Mouse (Mus musculus) neural tube, embryonic 12.5 days (tissue): ENCODE results near the gene Tceal5. TPM values are rescaled to one million over a fixed set of nuclear protein-coding genes. Genes with fewer than 3 reads are reported as not detected.

ENCODE experiments used
- ATAC-seq: fragments of 200-750 bp; cut with Nextera tagmentation; 2 replicates; pipeline ENCODE4 v1.8.0; 2017; ENCODE audit warnings: low read depth, mild to moderate bottlenecking, moderate TSS enrichment, moderate library complexity; ENCODE audit not compliant: low FRiP score
- H3K27ac ChIP-seq: fragments of 300-500 bp; sonication (generic); 2 replicates; pipeline ENCODE4 v1.5.1; 2016
- H3K27me3 ChIP-seq: fragments of 300-500 bp; sonication (generic); replicated peaks from 2 replicates; pipeline ENCODE4 v1.6.1; 2016; ENCODE audit warnings: mild to moderate bottlenecking
- H3K36me3 ChIP-seq: fragments of 300-500 bp; sonication (generic); 2 replicates; pipeline ENCODE4 v1.6.1; 2016; ENCODE audit warnings: mild to moderate bottlenecking
- H3K4me1 ChIP-seq: fragments of 300-500 bp; sonication (generic); 2 replicates; pipeline ENCODE4 v1.6.1; 2016
- H3K4me2 ChIP-seq: fragments of 300-500 bp; sonication (generic); replicated peaks from 2 replicates; pipeline ENCODE4 v1.6.1; 2016; ENCODE audit warnings: mild to moderate bottlenecking
- H3K4me3 ChIP-seq: fragments of 300-500 bp; sonication (generic); 2 replicates; pipeline ENCODE4 v1.5.1; 2016
- H3K9ac ChIP-seq: fragments of 300-500 bp; sonication (generic); 2 replicates; pipeline ENCODE4 v1.6.1; 2016; ENCODE audit warnings: mild to moderate bottlenecking
- H3K9me3 ChIP-seq: fragments of 300-500 bp; sonication (generic); 2 replicates; pipeline ENCODE4 v1.6.1; 2016; ENCODE audit warnings: mild to moderate bottlenecking
- WGBS: fragments of 180-500 bp; shearing (Covaris S2); methylation state at CpG from one replicate; pipeline ENCODE4 v1.1.7; 2016; 5-methylcytosine and 5-hydroxymethylcytosine counted together
- polyA plus RNA-seq: library from polyadenylated mRNA; unstranded; fragments of >200 nt; fragmentation: Nextera tagmentation; extraction: Ambion mirVana; gene quantifications from 2 replicates; pipeline ENCODE4 v1.2.1, GENCODE M21; 2016

The Tceal5 gene
- polyA plus RNA-seq: 11.6 and 15.3 TPM in 2 replicates

- Histone ChIP-seq H3K9ac (peak within 1 kb of the TSS; percentile 38; the same call in 1 of the 2 replicates), H3K27ac (no peak within 1 kb of the TSS), H3K36me3 (no peaks in the 10 kb centered on the region), H3K9me3 (no peaks in the 10 kb centered on the region), H3K27me3 (no peaks in the 10 kb centered on the region), H3K4me3 (peak within 1 kb of the TSS; percentile 39), H3K4me2 (peak within 1 kb of the TSS; percentile 58), H3K4me1 (no peaks in the 10 kb centered on the region)
- WGBS: 15% methylated on average over 9 of the region's 9 CpGs
- ATAC-seq: peak; percentile 89
Observed at GRCm38 (mm10) chrX:136203664-136204066, at the start of gene Tceal5. TSS of gene Tceal5 (minus strand) at chrX:136203876.

GRCm38 (mm10) chrX:136252023-136252729 lies 48.5 kb upstream of the Tceal5 start:
- Histone ChIP-seq H3K4me2 (no peak overlapping the region), H3K27ac (no peak overlapping the region), H3K9ac (no peak overlapping the region), H3K27me3 (no peaks in the 10 kb centered on the region), H3K4me1 (no peaks in the 10 kb centered on the region), H3K4me3 (no peak overlapping the region), H3K36me3 (no peaks in the 10 kb centered on the region; the same call in 1 of the 2 replicates), H3K9me3 (no peaks in the 10 kb centered on the region)
- no peak for ATAC-seq
- WGBS: 63% methylated on average over 6 of the region's 6 CpGs

- no peaks in the 10 kb centered on the region for H3K27me3 ChIP-seq
- H3K36me3 ChIP-seq: no peaks in the 10 kb centered on the region; the same call in 1 of the 2 replicates
- no peak for ATAC-seq
- H3K4me2 ChIP-seq: no peak overlapping the region
- no peaks in the 10 kb centered on the region; the same call in 1 of the 2 replicates for H3K4me1 ChIP-seq
- no peaks in the 10 kb centered on the region for H3K9me3 ChIP-seq
- 84% methylated on average over 7 of the region's 7 CpGs for WGBS
- H3K27ac ChIP-seq: no peak overlapping the region
- no peak overlapping the region for H3K4me3 ChIP-seq
- no peak overlapping the region for H3K9ac ChIP-seq
Observed at GRCm38 (mm10) chrX:136249671-136250070, 46.0 kb upstream of the Tceal5 start.

GRCm38 (mm10) chrX:136248811-136249210 lies 45.1 kb upstream of the Tceal5 start:
- no peaks in the 10 kb centered on the region for H3K9me3 ChIP-seq
- no peaks in the 10 kb centered on the region; the same call in 1 of the 2 replicates for H3K36me3 ChIP-seq
- H3K27me3 ChIP-seq: no peaks in the 10 kb centered on the region
- H3K9ac ChIP-seq: no peak overlapping the region
- no peak overlapping the region for H3K4me3 ChIP-seq
- no peak overlapping the region for H3K27ac ChIP-seq
- 82% methylated on average over 6 of the region's 6 CpGs for WGBS
- H3K4me1 ChIP-seq: no peaks in the 10 kb centered on the region; the same call in 1 of the 2 replicates
- ATAC-seq: no peak
- no peak overlapping the region for H3K4me2 ChIP-seq

- 26% methylated on average over 14 of the region's 15 CpGs for WGBS
- Histone ChIP-seq H3K4me3 (peak overlapping the region; percentile 55), H3K4me1 (no peaks in the 10 kb centered on the region; the same call in 1 of the 2 replicates), H3K9me3 (no peaks in the 10 kb centered on the region), H3K4me2 (peak overlapping the region; percentile 56), H3K36me3 (no peaks in the 10 kb centered on the region; the same call in 1 of the 2 replicates), H3K27ac (0 out of 2 replicates have a peak overlapping the region, but pooled peaks have one; percentile 12), H3K27me3 (no peaks in the 10 kb centered on the region), H3K9ac (peak overlapping the region; percentile 60)
- peak; percentile 79 for ATAC-seq
Observed at GRCm38 (mm10) chrX:136245521-136246071, 41.9 kb upstream of the Tceal5 start.

- H3K36me3 ChIP-seq: no peaks in the 10 kb centered on the region; the same call in 1 of the 2 replicates
- H3K9me3 ChIP-seq: no peaks in the 10 kb centered on the region
- no peaks in the 10 kb centered on the region for H3K27me3 ChIP-seq
- 0 out of 2 replicates have a peak within 1 kb of the TSS, but pooled peaks have one; percentile 12 for H3K27ac ChIP-seq
- peak within 1 kb of the TSS; percentile 56 for H3K4me2 ChIP-seq
- 34% methylated on average over 20 of the region's 20 CpGs for WGBS
- H3K9ac ChIP-seq: peak within 1 kb of the TSS; percentile 60
- H3K4me3 ChIP-seq: peak within 1 kb of the TSS; percentile 55
- no peaks in the 10 kb centered on the region; the same call in 1 of the 2 replicates for H3K4me1 ChIP-seq
- ATAC-seq: peak; percentile 95
Observed at GRCm38 (mm10) chrX:136244574-136245229, 41.0 kb upstream of the Tceal5 start, which contains the start of gene Tceal9. TSS of gene Tceal9 (plus strand) at chrX:136245079.

- WGBS: 90% methylated on average over 2 of the region's 2 CpGs
- no peak for ATAC-seq
- Histone ChIP-seq H3K27ac (no peak overlapping the region), H3K4me2 (no peak overlapping the region), H3K27me3 (no peaks in the 10 kb centered on the region), H3K9me3 (no peaks in the 10 kb centered on the region), H3K4me3 (no peak overlapping the region), H3K4me1 (no peaks in the 10 kb centered on the region; the same call in 1 of the 2 replicates), H3K36me3 (no peaks in the 10 kb centered on the region; the same call in 1 of the 2 replicates), H3K9ac (no peak overlapping the region)
Observed at GRCm38 (mm10) chrX:136243181-136243580, 39.5 kb upstream of the Tceal5 start.

GRCm38 (mm10) chrX:136238118-136238517 lies 34.4 kb upstream of the Tceal5 start:
- H3K4me2 ChIP-seq: no peak overlapping the region
- H3K27me3 ChIP-seq: no peaks in the 10 kb centered on the region
- no peaks in the 10 kb centered on the region for H3K9me3 ChIP-seq
- H3K36me3 ChIP-seq: no peaks in the 10 kb centered on the region
- no peaks in the 10 kb centered on the region for H3K4me1 ChIP-seq
- ATAC-seq: no peak
- no peak overlapping the region for H3K4me3 ChIP-seq
- H3K9ac ChIP-seq: no peak overlapping the region
- H3K27ac ChIP-seq: no peak overlapping the region
- WGBS: 37% methylated on average over 3 of the region's 3 CpGs

- no peaks in the 10 kb centered on the region for H3K36me3 ChIP-seq
- H3K4me3 ChIP-seq: no peak overlapping the region
- H3K27ac ChIP-seq: no peak overlapping the region
- no peaks in the 10 kb centered on the region for H3K9me3 ChIP-seq
- no peaks in the 10 kb centered on the region for H3K4me1 ChIP-seq
- H3K27me3 ChIP-seq: no peaks in the 10 kb centered on the region
- H3K4me2 ChIP-seq: no peak overlapping the region
- H3K9ac ChIP-seq: no peak overlapping the region
- 51% methylated on average over 5 of the region's 5 CpGs for WGBS
- ATAC-seq: no peak
Observed at GRCm38 (mm10) chrX:136227768-136228167, 24.1 kb upstream of the Tceal5 start.

- H3K9ac ChIP-seq: no peak overlapping the region
- no peak overlapping the region for H3K27ac ChIP-seq
- no peaks in the 10 kb centered on the region for H3K27me3 ChIP-seq
- 73% methylated on average over 6 of the region's 6 CpGs for WGBS
- ATAC-seq: no peak
- no peaks in the 10 kb centered on the region for H3K4me1 ChIP-seq
- H3K36me3 ChIP-seq: no peaks in the 10 kb centered on the region
- H3K4me3 ChIP-seq: no peak overlapping the region
- no peak overlapping the region for H3K4me2 ChIP-seq
- no peaks in the 10 kb centered on the region for H3K9me3 ChIP-seq
Observed at GRCm38 (mm10) chrX:136223714-136224113, 20.0 kb upstream of the Tceal5 start.

GRCm38 (mm10) chrX:136216303-136216702 lies 12.6 kb upstream of the Tceal5 start:
- H3K36me3 ChIP-seq: no peaks in the 10 kb centered on the region
- H3K4me2 ChIP-seq: no peak overlapping the region
- no peaks in the 10 kb centered on the region for H3K9me3 ChIP-seq
- no peak overlapping the region for H3K27ac ChIP-seq
- H3K9ac ChIP-seq: no peak overlapping the region
- H3K4me3 ChIP-seq: no peak overlapping the region
- H3K27me3 ChIP-seq: no peaks in the 10 kb centered on the region
- H3K4me1 ChIP-seq: no peaks in the 10 kb centered on the region
- ATAC-seq: no peak
- WGBS: 50% methylated on average over 1 of the region's 1 CpGs
